ENCODE assay signal across 11 mouse cellular contexts in genomic region chr7:83847187-83848075, GRCm38 (mm10). TPM values are rescaled to one million over a fixed set of nuclear protein-coding genes. Genes with fewer than 3 reads are reported as not detected.
DNase-seq lines count a peak whose midpoint lies in the region; TF ChIP-seq lines count a peak whose summit lies in the region.
"Had no signal": no experiment of that assay in that cellular context is flagged by ENCODE, and none has a peak within 500 bp of the region (broad histone marks: within the 10 kb centered on the region; RNA-seq: fewer than 3 reads in every experiment).

No protein-coding gene starts in this region.

- peak; percentile 37 for DNase-seq in thymus, postnatal 14 days
- no peak for DNase-seq in thymus, postnatal 10 days (ENCODE audit: low spot score in 2 of 2)
- DNase-seq in kidney, adult 11 months, result peak; percentile 73
- peak; percentile 85 for DNase-seq in large intestine, adult 2 months (ENCODE audit: low read depth, low spot score)
- DNase-seq in yolk sac, embryonic 10.5 days (ENCODE audit: low spot score), result peak; percentile 50
- no peak for DNase-seq in cerebellum, adult 2 months
- no peak for DNase-seq in gastrocnemius, adult 8-10 months (ENCODE audit: low spot score in 2 of 2)

- no peaks in the 10 kb centered on the region for H3K4me1 ChIP-seq in cerebellum, adult 2 months (ENCODE audit: control insufficient read depth, insufficient read depth, low read length)

- H3K27me3 ChIP-seq in cerebellum, adult 2 months (ENCODE audit: control insufficient read depth, insufficient read depth, low read length), result no peaks in the 10 kb centered on the region
- H3K27me3 ChIP-seq: megakaryocyte, embryonic 14.5 days had no signal

- no peak overlapping the region for H3K4me3 ChIP-seq in cerebellum, adult 2 months (replicated peaks; ENCODE audit: insufficient read depth, low read depth, low read length)
- H3K4me3 ChIP-seq: megakaryocyte, embryonic 14.5 days had no signal

- WGBS in large intestine, adult 2 months, result 16% methylated on average over 5 of the region's 5 CpGs
- 81% methylated on average over 5 of the region's 5 CpGs for WGBS in cerebellum, adult 2 months

- TF ChIP-seq CTCF in cerebellum, adult 2 months (IDR thresholded peaks at IDR 0.05; ENCODE audit: borderline replicate concordance, insufficient read depth, low read depth, low read length), result no peak

- no peak for TF ChIP-seq POLR2A in cerebellum, adult 2 months (IDR thresholded peaks at IDR 0.05; ENCODE audit: borderline replicate concordance, insufficient read depth, low read length)

- H3K27ac ChIP-seq in cerebellum, adult 2 months (ENCODE audit: insufficient read depth, low read length), result no peak overlapping the region

RNA-seq across cellular contexts. Expression of gene Tlnrd1, which starts 36.7 kb away (rescaled TPM):
- 30.0 and 38.3 TPM in 2 replicates for polyA plus RNA-seq in large intestine, adult 2 months (2012; rRNA removed)
- polyA plus RNA-seq in cerebellum, adult 2 months (2012; rRNA removed), result 23.4 and 25.2 TPM in 2 replicates
- total RNA-seq in gastrocnemius, adult 8-10 months (2022), result 1 to 10 TPM; 1.3 to 1.7 (median 1.6) TPM

RNA-seq across cellular contexts. Expression of gene Mesd, which starts 36.8 kb away (rescaled TPM):
- 8.3 and 9.2 TPM in 2 replicates for polyA plus RNA-seq in large intestine, adult 2 months (2012; rRNA removed)
- polyA plus RNA-seq in cerebellum, adult 2 months (2012; rRNA removed), result 34.6 and 35.1 TPM in 2 replicates
- 10 to 100 TPM; 19.6 to 25.1 (median 21.2) TPM for total RNA-seq in gastrocnemius, adult 8-10 months (2022)

RNA-seq across cellular contexts. Expression of gene Cfap161, which starts 52.8 kb away (rescaled TPM):
- polyA plus RNA-seq in large intestine, adult 2 months (2012; rRNA removed), result not detected in 2 replicates
- polyA plus RNA-seq in cerebellum, adult 2 months (2012; rRNA removed), result 1.7 and 2.4 TPM in 2 replicates
- not detected for total RNA-seq in gastrocnemius, adult 8-10 months (2022)
- total RNA-seq: gastrocnemius, postnatal 4 days; hematopoietic stem cell, adult 5-6 weeks had no signal
- polyA plus RNA-seq: neural tube, embryonic 11.5 days had no signal

Comparison
In these comparisons a context has a peak if more than half of its experiments do, and no peak if none do; other contexts are left out.
1. DNase-seq: peak in thymus, postnatal 14 days (single experiment), kidney, adult 11 months (single experiment), large intestine, adult 2 months (single experiment) and yolk sac, embryonic 10.5 days (single experiment); none in thymus, postnatal 10 days (0 of 2), cerebellum, adult 2 months (0 of 2) and gastrocnemius, adult 8-10 months (0 of 2).